10 mouse cellular contexts compared by ENCODE assay signal in the genomic region with DNA sequence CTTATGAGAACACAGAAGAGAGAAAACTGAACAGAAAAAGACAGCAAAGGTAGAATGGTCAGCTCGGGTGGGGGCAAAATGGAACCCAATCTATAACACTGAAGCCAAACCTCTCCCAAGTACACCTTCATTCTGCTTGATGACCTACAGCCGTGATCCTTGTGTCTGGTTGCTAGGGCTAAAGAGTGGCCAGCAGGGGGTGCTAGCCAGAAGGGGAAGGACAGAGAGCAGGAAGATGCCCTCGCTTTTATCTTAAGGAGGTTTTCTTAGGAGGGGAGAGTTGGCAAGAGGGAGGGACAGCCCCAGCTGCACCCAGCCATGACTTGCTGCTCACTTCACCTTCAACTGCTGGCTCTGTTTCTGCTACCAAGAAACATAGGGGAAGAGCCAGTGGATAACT. TPM values are rescaled to one million over a fixed set of nuclear protein-coding genes. Genes with fewer than 3 reads are reported as not detected.
DNase-seq lines count a peak whose midpoint lies in the region; ATAC-seq and TF ChIP-seq lines count a peak whose summit lies in the region.
"Had no signal": no experiment of that assay in that cellular context is flagged by ENCODE, and none has a peak within 500 bp of the region (broad histone marks: within the 10 kb centered on the region; RNA-seq: fewer than 3 reads in every experiment).

No protein-coding gene starts in this region.

- H3K4me2 ChIP-seq in heart, embryonic 12.5 days: no peak overlapping the region
- H3K4me2 ChIP-seq in stomach, postnatal 0 days (replicated peaks; ENCODE audit: low read depth): no peak overlapping the region
- H3K4me2 ChIP-seq: embryonic facial prominence, embryonic 12.5 days had no signal

- TF ChIP-seq POLR2A in heart, adult 2 months (IDR thresholded peaks at IDR 0.05; ENCODE audit: insufficient read depth, low read depth, low read length): no peak

- no peak overlapping the region for H3K9ac ChIP-seq in heart, adult 2 months (ENCODE audit: low read depth, low read length)
- no peak overlapping the region for H3K9ac ChIP-seq in heart, embryonic 12.5 days
- H3K9ac ChIP-seq in stomach, postnatal 0 days (ENCODE audit: low read length): no peak overlapping the region
- H3K9ac ChIP-seq: embryonic facial prominence, embryonic 12.5 days had no signal

- H3K4me3 ChIP-seq in heart, adult 2 months: no peak overlapping the region
- no peak overlapping the region for H3K4me3 ChIP-seq in heart, embryonic 12.5 days
- no peak overlapping the region for H3K4me3 ChIP-seq in E14TG2a.4 (replicated peaks; ENCODE audit: low read length)
- no peak overlapping the region for H3K4me3 ChIP-seq in gastrocnemius, adult 2 months
- H3K4me3 ChIP-seq in stomach, postnatal 0 days (ENCODE audit: low read depth, low read length): no peak overlapping the region
- H3K4me3 ChIP-seq: embryonic facial prominence, embryonic 12.5 days; megakaryocyte, embryonic 14.5 days had no signal

- no peaks in the 10 kb centered on the region for H3K79me2 ChIP-seq in heart, adult 2 months (replicated peaks; ENCODE audit: control insufficient read depth, insufficient read depth, low read length)

- no peaks in the 10 kb centered on the region for H3K36me3 ChIP-seq in heart, adult 2 months (ENCODE audit: control insufficient read depth, insufficient read depth, low read length)
- peaks cover 86% of the 10 kb centered on the region for H3K36me3 ChIP-seq in heart, embryonic 12.5 days
- peaks cover 100% of the 10 kb centered on the region for H3K36me3 ChIP-seq in E14TG2a.4 (ENCODE audit: insufficient read depth, low read length)
- peaks cover 38% of the 10 kb centered on the region for H3K36me3 ChIP-seq in stomach, postnatal 0 days (ENCODE audit: control insufficient read depth, insufficient read depth, low read length)

- no peaks in the 10 kb centered on the region; the same call in 1 of the 2 replicates for H3K4me1 ChIP-seq in heart, adult 2 months (ENCODE audit: control insufficient read depth, insufficient read depth, low read length)
- H3K4me1 ChIP-seq in heart, embryonic 12.5 days (replicated peaks): no peaks in the 10 kb centered on the region; the same call in 1 of the 2 replicates
- peaks cover 36% of the 10 kb centered on the region for H3K4me1 ChIP-seq in E14TG2a.4 (replicated peaks; ENCODE audit: low read depth, low read length)
- no peaks in the 10 kb centered on the region for H3K4me1 ChIP-seq in stomach, postnatal 0 days (replicated peaks; ENCODE audit: control insufficient read depth, insufficient read depth)
- H3K4me1 ChIP-seq: embryonic facial prominence, embryonic 12.5 days had no signal

- H3K27me3 ChIP-seq in heart, adult 2 months (ENCODE audit: control insufficient read depth, insufficient read depth, low read length): no peaks in the 10 kb centered on the region
- H3K27me3 ChIP-seq in heart, embryonic 12.5 days (replicated peaks): no peaks in the 10 kb centered on the region
- H3K27me3 ChIP-seq in E14TG2a.4 (ENCODE audit: insufficient read depth, low read length): no peaks in the 10 kb centered on the region
- H3K27me3 ChIP-seq in stomach, postnatal 0 days (ENCODE audit: control insufficient read depth, insufficient read depth, low read length): no peaks in the 10 kb centered on the region
- H3K27me3 ChIP-seq: embryonic facial prominence, embryonic 12.5 days; megakaryocyte, embryonic 14.5 days had no signal

- TF ChIP-seq CTCF in heart, adult 2 months (IDR thresholded peaks at IDR 0.05): peak; percentile 82
- peak; percentile 74 for TF ChIP-seq CTCF in E14TG2a.4 (conservative IDR thresholded peaks at IDR 0.05; ENCODE audit: low read length)
- TF ChIP-seq CTCF in gastrocnemius, adult 2 months (IDR thresholded peaks at IDR 0.05): peak; percentile 84
- TF ChIP-seq CTCF in stomach, postnatal 0 days (IDR thresholded peaks at IDR 0.05; ENCODE audit: low read depth): peak; percentile 90

- intact Hi-C loops in heart, adult 2 months (cut with DNase I): loop anchor here (1.0 to 5.0 kb wide), 2 partner anchors 112 to 178 kb away; no protein-coding TSS in a partner anchor
- intact Hi-C loops in gastrocnemius, adult 2 months (cut with DNase I): loop anchor here (2.0 kb wide), 1 partner anchor 113 kb away; no protein-coding TSS in a partner anchor

- no peaks in the 10 kb centered on the region for H3K9me3 ChIP-seq in heart, embryonic 12.5 days (replicated peaks)
- H3K9me3 ChIP-seq in E14TG2a.4 (ENCODE audit: low read length): no peaks in the 10 kb centered on the region
- no peaks in the 10 kb centered on the region for H3K9me3 ChIP-seq in stomach, postnatal 0 days (ENCODE audit: control insufficient read depth, low read length)
- H3K9me3 ChIP-seq: embryonic facial prominence, embryonic 12.5 days; megakaryocyte, embryonic 14.5 days had no signal

- 21% methylated on average over 3 of the region's 3 CpGs for WGBS in heart, adult 2 months
- 36% methylated on average over 3 of the region's 3 CpGs for WGBS in heart, embryonic 12.5 days
- 27% methylated on average over 3 of the region's 3 CpGs for WGBS in large intestine, adult 2 months
- WGBS in stomach, postnatal 0 days: 27% methylated on average over 3 of the region's 3 CpGs

- peak; percentile 52; the same call in 1 of the 2 replicates for TF ChIP-seq EP300 in heart, adult 2 months (IDR thresholded peaks at IDR 0.05; ENCODE audit: insufficient read depth, low read depth, low read length)
- TF ChIP-seq EP300 in stomach, postnatal 0 days (optimal IDR thresholded peaks at IDR 0.05): no peak

- DNase-seq in heart, adult 2 months: peak; percentile 57 to 76
- DNase-seq in c-Kit-positive CD71-negative TER-119-negative erythroid progenitor cells, embryonic 14.5 days (ENCODE audit: low read depth): peak; percentile 71
- peak; percentile 78 for DNase-seq in gastrocnemius, adult 2 months
- peak; percentile 42 for DNase-seq in large intestine, adult 2 months (ENCODE audit: low read depth, low spot score)
- DNase-seq in stomach, postnatal 0 days (ENCODE audit: low spot score): peak; percentile 70

- no peak for ATAC-seq in heart, embryonic 12.5 days (ENCODE audit: insufficient number of reproducible peaks, low FRiP score)
- ATAC-seq in megakaryocyte-erythroid progenitor cell, adult 5-6 weeks (replicated peaks; ENCODE audit: low FRiP score, low TSS enrichment, poor library complexity, severe bottlenecking): peak; percentile 78
- ATAC-seq in stomach, postnatal 0 days (ENCODE audit: low FRiP score, low TSS enrichment): peak; percentile 64; the same call in 1 of the 2 replicates

- no peak overlapping the region for H3K27ac ChIP-seq in heart, adult 2 months
- no peak overlapping the region for H3K27ac ChIP-seq in heart, embryonic 12.5 days (ENCODE audit: poor library complexity, severe bottlenecking)
- no peak overlapping the region for H3K27ac ChIP-seq in gastrocnemius, adult 2 months
- H3K27ac ChIP-seq in stomach, postnatal 0 days (replicated peaks): no peak overlapping the region
- H3K27ac ChIP-seq: embryonic facial prominence, embryonic 12.5 days had no signal

RNA-seq across cellular contexts. Expression of gene Cars, which starts 15.9 kb away (rescaled TPM):
- total RNA-seq in heart, adult 2 months (2021): 10 to 100 TPM; 20.2 to 21.5 TPM
- 10.9 and 11.0 TPM in 2 replicates for polyA plus RNA-seq in heart, adult 2 months (2012; rRNA removed)
- 28.4 and 31.3 TPM in 2 replicates for polyA plus RNA-seq in heart, embryonic 12.5 days (2016; fragmentation: Nextera tagmentation; extraction: Ambion mirVana)
- 10 to 100 TPM; 37.2 to 42.3 TPM for total RNA-seq in gastrocnemius, adult 2 months (2021)
- polyA plus RNA-seq in large intestine, adult 2 months (2012; rRNA removed): 17.2 and 19.1 TPM in 2 replicates
- 83.0 and 151 TPM in 2 replicates for total RNA-seq in megakaryocyte-erythroid progenitor cell, adult 5-6 weeks (2014; fragmentation: Nextera tagmentation)
- 82.1 and 85.1 TPM in 2 replicates for total RNA-seq in megakaryocyte-erythroid progenitor cell, adult 5-6 weeks (2017)
- polyA plus RNA-seq in stomach, postnatal 0 days (2015; fragmentation: Nextera tagmentation; extraction: Ambion mirVana): 45.5 and 53.7 TPM in 2 replicates

RNA-seq across cellular contexts. Expression of gene Nap1l4, which starts 35.0 kb away (rescaled TPM):
- total RNA-seq in heart, adult 2 months (2021): 100 to 1,000 TPM; 168 to 197 TPM
- 98.4 and 147 TPM in 2 replicates for polyA plus RNA-seq in heart, adult 2 months (2012; rRNA removed)
- polyA plus RNA-seq in heart, embryonic 12.5 days (2016; fragmentation: Nextera tagmentation; extraction: Ambion mirVana): 236 and 244 TPM in 2 replicates
- total RNA-seq in gastrocnemius, adult 2 months (2021): 100 to 1,000 TPM; 188 to 209 TPM
- polyA plus RNA-seq in large intestine, adult 2 months (2012; rRNA removed): 54.3 and 57.4 TPM in 2 replicates
- 130 and 169 TPM in 2 replicates for total RNA-seq in megakaryocyte-erythroid progenitor cell, adult 5-6 weeks (2014; fragmentation: Nextera tagmentation)
- total RNA-seq in megakaryocyte-erythroid progenitor cell, adult 5-6 weeks (2017): 222 and 257 TPM in 2 replicates
- polyA plus RNA-seq in stomach, postnatal 0 days (2015; fragmentation: Nextera tagmentation; extraction: Ambion mirVana): 98.5 and 99.4 TPM in 2 replicates

RNA-seq across cellular contexts. Expression of gene Tnfrsf26, which starts 44.6 kb away (rescaled TPM):
- total RNA-seq in heart, adult 2 months (2021): under 1 TPM; 0.50 to 0.52 TPM
- 0.25 and 0.88 TPM in 2 replicates for polyA plus RNA-seq in heart, adult 2 months (2012; rRNA removed)
- 0.43 and 0.46 TPM in 2 replicates for polyA plus RNA-seq in heart, embryonic 12.5 days (2016; fragmentation: Nextera tagmentation; extraction: Ambion mirVana)
- under 1 TPM; 0.17 to 0.23 TPM for total RNA-seq in gastrocnemius, adult 2 months (2021)
- 0.37 and 0.52 TPM in 2 replicates for polyA plus RNA-seq in large intestine, adult 2 months (2012; rRNA removed)
- total RNA-seq in megakaryocyte-erythroid progenitor cell, adult 5-6 weeks (2014; fragmentation: Nextera tagmentation): 1.1 and 1.4 TPM in 2 replicates
- 0.42 and 1.1 TPM in 2 replicates for total RNA-seq in megakaryocyte-erythroid progenitor cell, adult 5-6 weeks (2017)
- 0.13 and 0.17 TPM in 2 replicates for polyA plus RNA-seq in stomach, postnatal 0 days (2015; fragmentation: Nextera tagmentation; extraction: Ambion mirVana)
